Mouse (Mus musculus): ENCODE data around the gene Mtus2.

Mtus2 gene

DNA sequence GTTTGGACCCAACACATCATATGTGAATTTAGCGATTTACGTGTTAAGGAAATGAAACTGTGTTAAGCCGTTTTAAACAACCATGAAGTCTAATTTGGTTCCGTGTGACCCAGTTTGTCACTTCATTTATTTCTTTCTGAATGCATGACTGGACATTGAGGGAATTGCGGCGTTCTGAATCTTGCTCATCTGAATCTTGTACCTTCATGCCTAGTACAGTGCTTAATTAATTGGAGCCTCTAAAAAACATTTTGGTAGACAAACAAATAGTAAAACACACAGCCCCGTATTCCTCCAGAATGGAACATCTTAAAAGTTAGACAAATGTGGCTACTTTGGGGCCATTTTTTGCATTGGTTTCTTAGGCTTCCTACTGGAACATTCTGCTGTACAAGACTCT lies 84.5 kb downstream of the Mtus2 start:
- no peak for DNase-seq (ENCODE audit: low spot score in 2 of 2)

DNA sequence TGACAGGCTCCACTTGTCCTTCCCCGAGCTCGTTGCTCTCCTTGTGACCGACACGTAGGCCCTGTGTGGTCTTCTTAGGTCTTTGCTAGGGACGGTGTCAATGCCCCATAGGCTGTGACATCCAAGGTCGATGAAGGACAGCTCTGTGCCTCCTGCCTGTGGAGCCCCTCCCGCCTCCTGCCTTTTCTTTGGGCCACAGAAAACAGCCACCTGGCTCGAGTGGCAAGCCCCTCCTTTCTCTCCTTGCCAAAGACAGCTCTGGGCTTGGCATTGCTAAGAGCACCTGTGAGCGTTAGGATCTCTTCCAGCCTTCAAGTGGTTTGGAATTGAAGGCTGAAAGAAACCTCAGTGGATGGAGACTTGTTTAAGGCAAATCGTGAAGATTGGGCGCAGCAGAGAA lies 91.1 kb downstream of the Mtus2 start:
- no peak for DNase-seq (ENCODE audit: low spot score in 2 of 2)

DNA sequence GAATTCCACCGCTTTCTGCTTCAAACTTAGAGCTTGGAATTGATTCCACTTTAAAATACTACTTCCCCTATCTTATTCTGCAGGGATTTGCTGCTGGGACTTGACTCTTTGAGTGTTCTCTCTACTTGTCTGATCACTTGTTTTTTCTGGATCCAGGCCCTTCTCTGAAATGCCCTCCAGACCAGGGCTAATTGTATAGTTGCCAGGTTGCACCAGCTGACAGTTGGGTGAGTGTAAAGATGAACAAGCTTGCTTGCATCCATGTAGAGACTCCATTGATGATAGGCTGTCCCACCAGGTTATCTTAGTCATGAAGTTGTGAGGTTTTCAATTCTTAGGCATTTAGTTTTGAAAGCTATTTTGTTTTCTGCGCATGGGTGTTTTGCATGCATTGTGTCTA lies 92.2 kb downstream of the Mtus2 start:
- no peak for DNase-seq (ENCODE audit: low spot score in 2 of 2)

DNA sequence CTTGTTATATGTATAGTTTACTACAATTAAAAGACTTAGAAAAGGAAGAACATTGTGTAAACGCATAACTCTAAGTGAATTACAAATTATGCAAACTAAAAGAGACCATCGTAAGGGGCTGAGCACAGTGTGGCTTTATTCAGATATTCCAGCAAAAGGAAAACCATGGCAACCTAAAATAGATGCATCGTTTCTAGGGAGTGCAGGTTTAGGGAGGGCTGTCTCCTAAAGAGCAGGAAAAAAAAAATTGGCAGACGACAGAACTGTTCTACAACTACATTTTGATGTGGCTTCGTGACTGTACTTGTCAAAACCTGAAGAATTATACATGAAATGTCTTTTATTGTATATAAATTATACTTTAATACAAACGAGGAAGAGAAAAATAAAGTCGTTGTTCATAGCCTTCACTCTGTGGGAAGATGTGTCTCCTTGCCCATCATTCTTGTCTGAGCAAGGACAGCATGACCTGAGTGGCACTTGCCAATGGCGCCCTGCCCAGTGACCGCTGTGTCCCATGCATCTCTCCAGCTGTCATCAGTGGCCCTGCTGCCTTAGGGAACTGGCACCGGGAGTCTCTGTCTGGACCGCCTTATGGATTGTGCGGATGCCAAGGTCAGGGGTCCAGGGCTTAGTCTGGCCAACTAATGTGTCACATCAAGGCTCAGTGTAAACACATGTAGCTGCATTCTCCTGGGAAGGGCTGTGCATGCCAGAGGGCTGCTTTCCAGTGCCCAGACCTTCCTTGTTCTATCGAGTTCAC lies 95.9 kb downstream of the Mtus2 start:
- no peak for DNase-seq (ENCODE audit: low spot score in 2 of 2)

DNA sequence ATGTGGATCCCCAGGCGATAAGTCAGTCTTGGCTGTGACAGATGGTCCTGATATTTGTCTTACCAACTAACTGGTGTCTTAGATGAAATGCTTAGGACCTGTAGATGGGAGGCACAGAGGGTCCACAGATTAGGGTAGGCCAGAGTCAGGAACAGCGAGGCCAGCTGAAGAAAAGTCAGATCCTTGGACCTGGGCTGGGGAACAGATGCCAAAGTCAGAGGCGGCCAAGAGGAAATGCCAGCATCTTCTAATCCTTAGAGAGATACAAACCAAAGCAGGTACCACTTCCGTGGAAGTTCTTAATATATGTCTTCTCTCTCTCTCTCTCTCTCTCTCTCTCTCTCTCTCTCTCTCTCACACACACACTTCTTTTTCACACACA lies 96.5 kb downstream of the Mtus2 start:
- DNase-seq (ENCODE audit: low spot score in 2 of 2), result no peak

DNA sequence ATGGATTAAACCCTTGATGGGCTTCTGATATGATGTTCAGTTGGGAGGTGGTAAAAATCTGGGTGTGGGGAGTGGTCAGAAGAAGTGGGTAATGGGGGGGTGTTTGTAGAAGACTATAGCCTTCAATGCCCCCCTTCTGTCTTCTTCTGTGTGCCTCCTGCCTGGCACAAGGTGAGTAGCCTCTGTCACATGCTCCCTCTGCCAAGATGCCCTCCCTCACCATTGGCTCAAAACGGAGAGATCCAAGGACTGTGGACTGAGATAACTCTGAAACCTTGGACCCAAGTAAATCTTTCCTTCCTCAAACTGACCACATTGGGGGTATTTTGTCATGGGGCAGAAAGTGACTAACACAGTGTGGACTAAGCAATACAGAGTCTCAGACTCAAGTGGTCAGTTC lies 99.7 kb downstream of the Mtus2 start:
- DNase-seq (ENCODE audit: low spot score in 2 of 2), result no peak

DNA sequence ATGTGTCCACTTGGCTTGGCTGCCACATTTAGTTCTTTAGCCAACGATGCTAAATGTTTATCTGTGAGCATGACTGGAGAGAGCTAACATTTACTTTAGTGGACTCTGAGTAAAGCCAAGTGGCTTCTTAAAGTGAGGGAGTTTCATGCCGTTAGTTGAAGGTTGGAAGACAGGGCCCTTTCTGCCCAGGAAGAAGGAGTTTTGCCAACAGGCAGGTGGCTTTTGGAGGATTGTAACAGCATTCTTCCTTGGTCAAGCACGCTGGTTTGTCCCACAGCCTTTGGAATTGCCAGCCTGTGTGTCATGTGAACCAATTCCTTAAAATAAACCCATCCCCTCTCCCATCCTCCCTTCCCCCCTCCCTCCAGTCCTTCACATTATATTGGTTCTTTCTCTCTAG lies 100.3 kb downstream of the Mtus2 start:
- no peak for DNase-seq (ENCODE audit: low spot score in 2 of 2)

DNA sequence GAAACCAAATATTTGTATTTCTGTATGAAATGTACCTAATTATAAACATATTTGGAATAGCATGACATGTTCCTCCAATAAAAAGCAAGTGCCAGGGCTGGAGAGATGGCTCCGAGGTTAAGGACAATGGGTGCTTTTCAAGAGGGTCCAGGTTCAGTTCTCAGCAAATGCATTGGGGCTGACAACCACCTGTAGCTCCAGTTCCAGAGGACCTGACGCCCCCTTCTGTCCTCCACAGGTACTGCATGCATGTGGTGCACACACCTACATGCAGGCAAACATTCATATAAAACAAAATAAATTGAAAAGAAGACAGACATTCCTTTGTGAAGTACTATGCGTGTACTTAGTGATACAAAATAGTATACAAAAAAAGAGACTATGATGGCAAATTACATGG lies 102.2 kb downstream of the Mtus2 start:
- DNase-seq (ENCODE audit: low spot score in 2 of 2), result no peak

DNA sequence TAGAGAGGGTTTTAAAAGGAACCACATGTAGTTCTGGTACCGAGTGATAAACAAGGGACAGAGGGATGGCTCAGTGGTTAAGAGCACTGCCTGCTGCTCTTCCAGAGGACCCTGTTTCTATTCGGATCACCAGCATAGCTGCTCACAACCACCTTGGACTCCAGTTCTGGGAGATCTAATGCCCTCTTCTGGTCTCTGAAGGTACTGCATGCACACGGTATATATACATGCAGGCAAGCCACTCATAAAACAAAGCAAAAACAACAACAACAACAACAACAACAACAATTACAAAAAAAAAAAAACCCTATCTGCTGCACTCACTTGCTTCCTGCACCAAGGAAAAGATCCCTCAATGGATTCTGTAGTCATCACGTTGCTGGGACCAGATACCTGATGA lies 104.7 kb downstream of the Mtus2 start:
- no peak for DNase-seq (ENCODE audit: low spot score in 2 of 2)

DNA sequence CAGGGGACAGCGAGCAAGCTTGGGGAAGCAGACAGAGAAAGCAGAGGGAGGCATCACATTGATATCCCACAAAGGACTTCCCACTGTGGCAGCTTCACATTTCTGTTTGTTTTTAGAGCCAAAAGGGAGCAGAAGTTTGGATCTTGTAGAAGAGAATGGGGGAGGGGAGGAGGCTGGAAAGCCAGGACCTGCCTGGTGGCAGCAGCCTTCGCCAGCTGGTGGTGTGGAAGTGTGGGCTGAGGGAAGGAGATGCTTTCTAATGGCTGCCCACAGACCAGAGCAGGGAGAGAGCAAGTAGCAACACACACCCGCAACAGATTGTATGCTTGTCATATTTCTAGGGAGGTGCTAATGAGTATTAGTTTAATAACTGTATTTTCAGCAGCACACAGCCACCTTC lies 106.6 kb downstream of the Mtus2 start:
- no peak for DNase-seq (ENCODE audit: low spot score in 2 of 2)

DNA sequence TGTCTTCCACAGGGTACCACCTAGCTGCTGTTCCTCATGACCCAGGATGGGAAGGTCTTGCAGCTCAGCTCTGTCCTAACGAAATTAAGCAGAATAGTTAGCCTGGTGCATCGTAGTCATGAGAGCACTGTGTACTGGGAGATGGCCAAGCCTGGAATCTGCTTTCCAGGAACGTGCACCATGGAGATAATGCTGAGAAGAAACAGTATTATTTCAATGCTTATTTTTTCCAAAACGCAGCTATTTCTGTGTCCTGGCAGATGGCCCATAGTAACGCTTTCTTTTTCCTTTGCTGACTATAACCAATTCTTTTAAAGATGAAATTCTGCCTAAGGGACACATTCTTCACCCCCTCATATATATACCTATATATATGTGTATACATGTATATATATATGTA lies 108.1 kb downstream of the Mtus2 start:
- no peak for DNase-seq (ENCODE audit: low spot score in 2 of 2)

DNA sequence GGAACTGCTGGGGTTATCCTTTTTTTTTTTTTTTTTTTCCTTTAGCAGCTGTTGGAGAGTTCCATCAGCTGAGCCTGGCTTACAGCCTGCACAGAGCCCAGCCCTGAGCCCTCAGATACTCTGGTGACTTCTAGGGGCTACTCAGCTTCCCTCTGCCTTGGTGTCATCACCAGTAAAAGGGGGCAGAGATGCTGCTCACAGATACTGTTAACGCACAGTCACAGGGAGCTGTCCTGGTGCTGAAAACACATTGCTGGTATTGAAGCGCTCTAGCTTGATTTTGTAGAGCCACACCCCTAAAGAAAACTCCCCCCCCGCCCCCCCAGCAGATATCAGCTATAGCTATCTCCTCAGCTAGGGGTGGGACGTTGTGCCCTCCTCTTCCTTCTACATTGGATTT lies 112.8 kb downstream of the Mtus2 start:
- DNase-seq (ENCODE audit: low spot score in 2 of 2), result no peak

DNA sequence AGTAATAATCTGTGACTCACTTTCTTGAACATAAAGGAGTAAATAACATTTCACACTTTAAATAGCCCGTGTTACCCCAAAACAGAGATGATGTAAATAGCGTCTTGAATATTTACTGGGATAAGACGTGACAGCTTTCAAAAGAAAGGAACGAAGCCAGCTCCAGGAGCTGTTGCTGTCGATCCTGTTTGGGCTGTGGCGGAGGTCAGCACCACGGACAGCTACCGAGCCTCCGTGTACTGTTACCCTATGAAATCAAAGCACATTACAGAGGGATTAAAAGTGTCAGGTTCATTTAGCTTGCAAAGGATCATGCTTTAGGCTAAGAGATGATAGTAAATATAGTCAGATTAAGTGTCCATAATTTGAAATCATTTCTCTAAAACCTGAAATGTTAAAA lies 114.7 kb downstream of the Mtus2 start:
- no peak for DNase-seq (ENCODE audit: low spot score in 2 of 2)

DNA sequence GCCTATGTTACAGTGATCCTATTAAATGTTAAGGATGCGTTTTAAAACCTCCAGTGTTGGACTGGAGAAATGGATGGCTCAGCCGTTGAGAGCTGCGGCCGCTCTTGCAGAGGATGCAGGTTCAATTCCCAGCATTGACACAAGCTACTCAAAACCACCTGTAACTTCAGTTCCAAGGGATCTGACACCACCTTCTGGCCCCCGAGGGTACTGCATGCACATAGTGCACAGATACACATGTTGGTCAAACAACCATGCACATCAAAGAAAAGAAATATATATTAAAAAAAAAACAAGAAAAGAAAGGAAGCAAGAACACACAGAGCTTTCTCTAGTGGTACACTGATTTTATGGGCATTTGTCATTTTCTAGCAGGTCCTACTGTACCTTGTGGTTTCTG lies 116.3 kb downstream of the Mtus2 start:
- DNase-seq (ENCODE audit: low spot score in 2 of 2), result no peak

DNA sequence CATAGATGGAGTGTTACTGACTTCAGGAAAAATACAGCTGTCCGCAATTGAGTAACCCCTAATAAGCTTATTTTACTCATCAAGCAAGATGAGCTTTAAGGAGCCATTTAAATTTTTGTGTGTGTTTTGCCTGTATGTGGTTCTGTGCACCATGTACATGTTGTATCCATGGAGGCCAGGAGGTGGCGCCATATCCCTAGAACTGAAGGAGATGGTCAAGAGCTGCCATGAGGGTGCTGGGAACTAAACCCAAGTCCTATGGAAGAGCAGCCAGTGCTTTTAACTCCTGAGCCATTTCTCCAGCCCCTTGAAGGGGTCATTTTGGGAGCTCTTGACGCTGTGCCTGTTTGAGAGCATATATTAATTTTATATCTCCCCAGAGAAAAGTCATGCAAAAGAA lies 122.6 kb downstream of the Mtus2 start:
- no peak for DNase-seq (ENCODE audit: low spot score in 2 of 2)

DNA sequence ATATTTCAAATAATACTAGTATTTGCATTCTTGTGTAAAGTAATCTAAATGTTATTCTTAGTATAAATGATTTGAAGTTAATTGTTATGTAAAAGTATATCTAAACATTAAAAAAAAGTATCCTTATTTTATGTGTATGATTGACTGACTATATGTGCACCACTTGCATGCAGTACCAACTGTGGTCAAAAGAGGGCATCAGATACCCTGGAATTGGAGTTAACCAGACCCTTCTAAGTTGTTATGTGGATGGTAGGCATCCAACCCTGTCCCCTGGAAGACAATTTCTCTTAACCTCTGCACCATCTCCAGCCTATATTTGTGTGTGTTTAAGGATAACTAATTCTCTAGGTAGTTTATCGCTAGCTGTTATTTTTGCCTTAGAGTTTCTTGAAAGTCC lies 126.4 kb downstream of the Mtus2 start:
- no peak for DNase-seq (ENCODE audit: low spot score in 2 of 2)

DNA sequence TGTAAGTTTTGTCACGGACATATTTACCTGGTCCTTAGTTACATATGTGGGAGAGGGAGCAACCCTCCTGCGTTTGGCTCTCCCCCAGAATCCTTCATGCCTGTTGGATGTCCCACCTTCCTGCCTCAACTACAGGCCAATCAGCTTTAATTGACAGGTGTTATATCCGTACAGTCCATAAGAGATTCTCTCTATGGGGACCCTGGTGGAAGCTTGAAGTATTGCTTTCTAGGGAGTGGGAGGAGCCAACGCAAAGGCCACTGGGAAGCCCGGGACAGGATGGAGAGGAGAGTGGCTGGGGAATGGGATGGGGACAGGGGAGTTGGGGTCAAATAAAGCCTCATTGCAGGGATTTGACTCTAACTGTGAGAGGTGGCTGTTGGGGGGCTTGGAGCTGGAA lies 127.6 kb downstream of the Mtus2 start:
- no peak for DNase-seq (ENCODE audit: low spot score in 2 of 2)

DNA sequence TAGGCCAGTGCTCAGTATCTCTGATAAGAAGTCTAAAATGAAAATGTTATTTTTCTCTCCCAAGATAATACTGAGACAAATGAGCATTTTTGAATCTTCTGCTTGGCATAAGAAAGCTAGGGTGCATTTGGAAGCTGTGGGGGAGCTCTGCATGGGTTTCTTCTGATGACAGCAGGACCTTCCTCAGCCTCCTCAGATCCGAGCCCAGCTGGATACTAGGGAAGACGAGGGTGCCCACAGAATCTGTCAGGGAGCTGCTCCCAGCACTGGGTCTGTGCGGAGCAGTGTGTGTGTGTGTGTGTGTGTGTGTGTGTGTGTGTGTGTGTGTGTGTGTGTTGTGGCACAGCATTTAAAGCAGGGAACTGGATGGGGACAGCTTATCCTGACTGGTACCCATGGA lies 130.7 kb downstream of the Mtus2 start:
- no peak for DNase-seq (ENCODE audit: low spot score in 2 of 2)

DNA sequence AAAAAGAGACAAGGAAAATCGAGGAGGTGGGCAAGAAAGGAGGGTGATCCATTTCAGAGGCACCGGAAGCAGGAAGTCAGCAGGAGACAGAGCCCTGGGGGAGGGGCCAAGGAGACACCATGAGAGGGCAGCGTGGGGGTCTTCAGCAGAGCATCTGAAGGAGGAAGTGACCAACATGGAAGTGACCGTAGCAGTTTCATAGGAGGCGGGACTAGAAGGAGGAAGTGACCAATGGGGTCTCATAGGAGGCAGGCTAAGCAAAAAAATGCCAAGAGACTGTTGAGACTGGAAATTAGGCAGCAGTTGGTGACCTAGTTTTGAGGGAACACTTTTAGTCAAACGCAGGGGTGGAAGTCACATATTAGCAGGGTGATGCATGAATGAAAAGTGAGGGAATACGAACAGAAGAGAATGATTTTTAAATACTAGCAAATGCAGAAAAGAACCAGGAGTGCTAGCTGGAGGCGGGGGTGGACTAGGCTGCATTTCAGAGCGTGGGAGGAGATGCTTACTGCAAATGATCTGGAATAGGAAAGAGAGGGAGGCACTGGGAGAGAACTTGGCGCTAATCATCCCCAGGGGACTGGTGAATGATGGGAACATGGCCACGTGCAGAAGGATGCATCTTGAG lies 133.2 kb downstream of the Mtus2 start:
- DNase-seq (ENCODE audit: low spot score in 2 of 2), result no peak

DNA sequence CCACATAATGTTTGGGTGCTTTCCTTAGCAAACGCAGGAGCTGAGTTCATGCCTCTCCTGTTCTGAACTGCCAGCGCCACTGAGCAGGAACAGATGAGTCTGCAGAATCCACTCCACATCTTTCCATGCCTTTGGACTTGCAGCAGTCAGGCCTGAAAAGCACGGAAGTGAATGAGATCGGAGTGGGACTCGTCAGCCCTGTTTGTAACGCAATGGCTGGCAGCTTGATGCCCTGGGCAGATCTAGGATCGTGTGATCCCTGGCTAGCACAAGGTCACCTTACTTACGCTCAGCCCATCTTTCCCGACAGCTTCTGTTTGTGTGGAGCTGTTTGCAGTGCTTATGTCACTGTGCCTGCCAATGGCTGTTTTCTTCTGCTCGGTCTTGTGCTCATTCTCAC lies 137.5 kb downstream of the Mtus2 start:
- DNase-seq (ENCODE audit: low spot score in 2 of 2), result no peak

DNA sequence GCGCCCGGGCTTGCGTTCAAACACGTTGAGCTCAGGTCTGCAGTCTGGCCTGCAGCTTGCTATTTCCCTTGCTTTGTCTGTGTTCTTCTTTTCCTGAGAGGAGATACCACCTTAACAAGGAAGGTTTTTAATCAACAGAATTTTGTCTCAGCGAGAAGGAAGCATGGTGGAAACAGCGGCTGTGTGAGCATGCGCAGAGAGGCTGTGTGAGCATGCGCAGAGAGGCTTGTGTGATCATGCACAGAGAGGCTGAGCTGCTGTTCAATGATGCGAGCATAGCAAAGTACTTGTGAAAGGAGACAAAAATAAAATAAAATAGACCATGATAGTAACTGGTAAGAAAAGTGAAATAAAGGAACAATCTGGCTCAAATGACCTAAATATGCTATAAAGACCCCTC lies 142.2 kb downstream of the Mtus2 start:
- no peak for DNase-seq (ENCODE audit: low spot score in 2 of 2)

DNA sequence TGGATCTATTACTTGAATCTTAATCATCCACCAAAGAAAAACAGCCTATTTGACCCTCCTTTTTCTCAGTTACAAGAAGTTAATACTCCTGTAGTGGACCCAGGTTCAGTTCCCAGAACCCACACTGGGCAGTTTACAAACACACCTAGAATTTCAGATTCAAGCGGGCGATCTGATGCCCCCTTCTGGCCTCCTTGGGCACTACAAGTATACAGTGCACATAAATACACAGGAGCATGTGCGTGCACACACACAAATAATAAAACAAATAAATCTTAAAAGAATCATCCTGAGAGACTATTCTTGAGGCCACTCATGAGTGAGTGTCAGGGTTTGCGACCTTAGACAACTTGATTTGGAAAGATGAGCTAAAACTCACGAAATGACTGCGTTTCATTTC lies 150.2 kb downstream of the Mtus2 start:
- no peak for DNase-seq (ENCODE audit: low spot score in 2 of 2)

DNA sequence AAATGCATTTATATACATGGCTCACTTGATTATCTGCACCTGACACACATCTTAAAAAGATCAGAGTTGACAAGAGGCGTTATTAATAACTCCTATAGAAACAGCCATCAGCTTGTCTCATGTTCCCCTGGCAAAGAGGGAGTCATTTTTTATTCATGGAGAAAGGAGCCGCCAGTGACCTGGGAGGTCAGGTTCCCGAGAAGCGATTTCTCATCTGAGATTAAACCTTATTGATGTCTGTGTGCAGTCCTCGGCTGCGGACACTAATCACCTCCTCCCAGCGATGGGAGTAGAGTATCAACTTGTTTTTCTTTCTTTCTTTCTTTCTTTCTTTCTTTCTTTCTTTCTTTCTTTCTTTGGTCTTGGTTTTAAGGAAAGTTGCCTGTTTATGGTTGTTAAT lies 150.8 kb downstream of the Mtus2 start:
- DNase-seq (ENCODE audit: low spot score in 2 of 2), result no peak

DNA sequence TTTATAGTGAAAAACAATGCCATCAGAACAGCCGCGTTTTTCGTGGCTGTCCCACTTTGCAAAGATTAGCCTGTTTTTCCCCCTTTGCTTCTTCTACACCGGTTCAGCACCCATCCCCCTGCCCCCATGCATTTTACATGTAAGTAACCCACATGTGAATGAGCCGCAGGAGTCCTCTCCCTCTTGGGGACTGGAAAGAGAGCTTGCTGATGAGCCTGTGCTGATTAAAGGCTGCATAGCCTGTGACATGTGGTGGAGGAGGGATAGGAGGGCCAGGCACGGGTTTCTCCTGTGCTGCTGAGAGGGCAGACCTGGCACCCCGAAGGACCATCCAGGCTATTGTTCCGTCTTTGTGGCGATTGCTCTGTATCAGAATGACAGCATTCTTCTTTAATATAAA lies 151.2 kb downstream of the Mtus2 start:
- DNase-seq (ENCODE audit: low spot score in 2 of 2), result no peak
